Mouse (Mus musculus): ENCODE data around the gene Snx13.

Snx13 gene

GRCm38 (mm10) chr12:35046999-35047319 is at the start of gene Snx13:
TSS of gene Snx13 (plus strand) at chr12:35047186.
- ATAC-seq (ENCODE audit: insufficient number of reproducible peaks, low FRiP score, low TSS enrichment), result peak; percentile 95

GRCm38 (mm10) chr12:34997597-34998182 is 49.3 kb upstream of the Snx13 start:
- ATAC-seq (ENCODE audit: insufficient number of reproducible peaks, low FRiP score, low TSS enrichment), result no peak

- ATAC-seq (ENCODE audit: insufficient number of reproducible peaks, low FRiP score, low TSS enrichment), result no peak
These were observed 48.1 kb upstream of the Snx13 start for GRCm38 (mm10) chr12:34998778-34999467.

GRCm38 (mm10) chr12:35000323-35000722 is 46.7 kb upstream of the Snx13 start:
- no peak for ATAC-seq (ENCODE audit: insufficient number of reproducible peaks, low FRiP score, low TSS enrichment)

GRCm38 (mm10) chr12:35005748-35006147 is 41.2 kb upstream of the Snx13 start:
- no peak for ATAC-seq (ENCODE audit: insufficient number of reproducible peaks, low FRiP score, low TSS enrichment)

- no peak for ATAC-seq (ENCODE audit: insufficient number of reproducible peaks, low FRiP score, low TSS enrichment)
These were observed 39.1 kb upstream of the Snx13 start for GRCm38 (mm10) chr12:35007851-35008250.

- ATAC-seq (ENCODE audit: insufficient number of reproducible peaks, low FRiP score, low TSS enrichment), result no peak
These were observed 38.4 kb upstream of the Snx13 start for GRCm38 (mm10) chr12:35008340-35009137.

GRCm38 (mm10) chr12:35011462-35011861 is 35.5 kb upstream of the Snx13 start:
- no peak for ATAC-seq (ENCODE audit: insufficient number of reproducible peaks, low FRiP score, low TSS enrichment)

- no peak for ATAC-seq (ENCODE audit: insufficient number of reproducible peaks, low FRiP score, low TSS enrichment)
These were observed 33.0 kb upstream of the Snx13 start for GRCm38 (mm10) chr12:35013950-35014349.

GRCm38 (mm10) chr12:35016056-35016455 is 30.9 kb upstream of the Snx13 start:
- no peak for ATAC-seq (ENCODE audit: insufficient number of reproducible peaks, low FRiP score, low TSS enrichment)

GRCm38 (mm10) chr12:35016481-35017250 is 30.3 kb upstream of the Snx13 start:
- no peak for ATAC-seq (ENCODE audit: insufficient number of reproducible peaks, low FRiP score, low TSS enrichment)

GRCm38 (mm10) chr12:35018679-35019237 is 28.2 kb upstream of the Snx13 start:
- ATAC-seq (ENCODE audit: insufficient number of reproducible peaks, low FRiP score, low TSS enrichment), result no peak

GRCm38 (mm10) chr12:35021285-35021684 is 25.7 kb upstream of the Snx13 start:
- ATAC-seq (ENCODE audit: insufficient number of reproducible peaks, low FRiP score, low TSS enrichment), result no peak

- ATAC-seq (ENCODE audit: insufficient number of reproducible peaks, low FRiP score, low TSS enrichment), result no peak
These were observed 24.9 kb upstream of the Snx13 start for GRCm38 (mm10) chr12:35022066-35022465.

- no peak for ATAC-seq (ENCODE audit: insufficient number of reproducible peaks, low FRiP score, low TSS enrichment)
These were observed 21.0 kb upstream of the Snx13 start for GRCm38 (mm10) chr12:35025916-35026432.

GRCm38 (mm10) chr12:35027533-35027932 is 19.5 kb upstream of the Snx13 start:
- no peak for ATAC-seq (ENCODE audit: insufficient number of reproducible peaks, low FRiP score, low TSS enrichment)

GRCm38 (mm10) chr12:35038668-35039570 is 8.1 kb upstream of the Snx13 start:
- no peak for ATAC-seq (ENCODE audit: insufficient number of reproducible peaks, low FRiP score, low TSS enrichment)

GRCm38 (mm10) chr12:35039571-35039936 is 7.4 kb upstream of the Snx13 start:
- no peak for ATAC-seq (ENCODE audit: insufficient number of reproducible peaks, low FRiP score, low TSS enrichment)

GRCm38 (mm10) chr12:35041964-35042363 is 5.0 kb upstream of the Snx13 start:
- no peak for ATAC-seq (ENCODE audit: insufficient number of reproducible peaks, low FRiP score, low TSS enrichment)
